Mouse (Mus musculus): Measurements from ENCODE around the gene Jmjd1c. TPM values are rescaled to one million over a fixed set of nuclear protein-coding genes. Genes with fewer than 3 reads are reported as not detected.

Gene Jmjd1c
- polyA plus RNA-seq, 1 experiment, result 6.2 TPM

- Histone ChIP-seq H3ac (ENCODE audit: control insufficient read depth, insufficient read length, low read depth) (no peak overlapping the region), H3K36me3 (ENCODE audit: control insufficient read depth, insufficient read depth) (no peaks in the 10 kb centered on the region), H3K4me3 (ENCODE audit: insufficient read depth, poor library complexity, severe bottlenecking) (no peak overlapping the region), H3K27me3 (ENCODE audit: control insufficient read depth, insufficient read depth, insufficient read length) (no peaks in the 10 kb centered on the region), H3K79me3 (ENCODE audit: low read depth) (peaks cover 15% of the 10 kb centered on the region), H3K79me2 (ENCODE audit: control insufficient read depth, insufficient read depth) (peaks cover 90% of the 10 kb centered on the region)
- TF ChIP-seq CTCF (IDR thresholded peaks at IDR 0.05; ENCODE audit: control insufficient read depth, insufficient read depth, insufficient read length), result no peak
- TF ChIP-seq CEBPB (IDR thresholded peaks at IDR 0.05; ENCODE audit: low read depth), result no peak
- TF ChIP-seq MYOD1 (IDR thresholded peaks at IDR 0.05; ENCODE audit: control insufficient read depth, insufficient read length, low read depth), result no peak
- no peak for TF ChIP-seq USF1 (IDR thresholded peaks at IDR 0.05; ENCODE audit: low read depth)
- TF ChIP-seq MAX (IDR thresholded peaks at IDR 0.05), result no peak
- TF ChIP-seq MYOG (IDR thresholded peaks at IDR 0.05; ENCODE audit: control insufficient read depth, extremely low read depth, insufficient read length), result no peak
- TF ChIP-seq FOSL1 (IDR thresholded peaks at IDR 0.05; ENCODE audit: insufficient read depth, low read length, poor library complexity, severe bottlenecking), result no peak
Observed at GRCm38 (mm10) chr10:67176031-67176430, 80.1 kb downstream of the Jmjd1c start.

- H3K27me3 ChIP-seq (ENCODE audit: control insufficient read depth, insufficient read depth, insufficient read length), result no peaks in the 10 kb centered on the region
- H3K36me3 ChIP-seq (ENCODE audit: control insufficient read depth, insufficient read depth), result no peaks in the 10 kb centered on the region
- H3K79me3 ChIP-seq (ENCODE audit: low read depth), result peaks cover 14% of the 10 kb centered on the region
- H3ac ChIP-seq (ENCODE audit: control insufficient read depth, insufficient read length, low read depth), result no peak overlapping the region
- TF ChIP-seq CEBPB (IDR thresholded peaks at IDR 0.05; ENCODE audit: low read depth), result no peak
- H3K79me2 ChIP-seq (ENCODE audit: control insufficient read depth, insufficient read depth), result peaks cover 91% of the 10 kb centered on the region
- no peak overlapping the region for H3K4me3 ChIP-seq (ENCODE audit: insufficient read depth, poor library complexity, severe bottlenecking)
Observed at GRCm38 (mm10) chr10:67176932-67177331, 81.0 kb downstream of the Jmjd1c start.

- Histone ChIP-seq H3K4me3 (ENCODE audit: insufficient read depth, poor library complexity, severe bottlenecking) (no peak overlapping the region), H3ac (ENCODE audit: control insufficient read depth, insufficient read length, low read depth) (no peak overlapping the region), H3K79me3 (ENCODE audit: low read depth) (peaks cover 12% of the 10 kb centered on the region), H3K79me2 (ENCODE audit: control insufficient read depth, insufficient read depth) (peaks cover 90% of the 10 kb centered on the region), H3K27me3 (ENCODE audit: control insufficient read depth, insufficient read depth, insufficient read length) (no peaks in the 10 kb centered on the region), H3K36me3 (ENCODE audit: control insufficient read depth, insufficient read depth) (no peaks in the 10 kb centered on the region)
- TF ChIP-seq CTCF (IDR thresholded peaks at IDR 0.05; ENCODE audit: control insufficient read depth, insufficient read depth, insufficient read length) (no peak), MYOG (IDR thresholded peaks at IDR 0.05; ENCODE audit: control insufficient read depth, extremely low read depth, insufficient read length) (no peak), MYOD1 (IDR thresholded peaks at IDR 0.05; ENCODE audit: control insufficient read depth, insufficient read length, low read depth) (no peak), FOSL1 (IDR thresholded peaks at IDR 0.05; ENCODE audit: insufficient read depth, low read length, poor library complexity, severe bottlenecking) (no peak), USF1 (IDR thresholded peaks at IDR 0.05; ENCODE audit: low read depth) (no peak), MAX (IDR thresholded peaks at IDR 0.05) (no peak)
Observed at GRCm38 (mm10) chr10:67177410-67177809, 81.5 kb downstream of the Jmjd1c start.

GRCm38 (mm10) chr10:67180021-67180420 is 84.1 kb downstream of the Jmjd1c start:
- Histone ChIP-seq H3K27me3 (ENCODE audit: control insufficient read depth, insufficient read depth, insufficient read length) (no peaks in the 10 kb centered on the region), H3K79me2 (ENCODE audit: control insufficient read depth, insufficient read depth) (peaks cover 98% of the 10 kb centered on the region), H3K4me3 (ENCODE audit: insufficient read depth, poor library complexity, severe bottlenecking) (no peak overlapping the region), H3ac (ENCODE audit: control insufficient read depth, insufficient read length, low read depth) (no peak overlapping the region), H3K79me3 (ENCODE audit: low read depth) (peaks cover 17% of the 10 kb centered on the region), H3K36me3 (ENCODE audit: control insufficient read depth, insufficient read depth) (no peaks in the 10 kb centered on the region)
- TF ChIP-seq MAX (IDR thresholded peaks at IDR 0.05), result no peak
- no peak for TF ChIP-seq USF1 (IDR thresholded peaks at IDR 0.05; ENCODE audit: low read depth)

- Histone ChIP-seq H3ac (ENCODE audit: control insufficient read depth, insufficient read length, low read depth) (no peak overlapping the region), H3K79me2 (ENCODE audit: control insufficient read depth, insufficient read depth) (peaks cover 94% of the 10 kb centered on the region), H3K36me3 (ENCODE audit: control insufficient read depth, insufficient read depth) (no peaks in the 10 kb centered on the region), H3K79me3 (ENCODE audit: low read depth) (peaks cover 17% of the 10 kb centered on the region), H3K27me3 (ENCODE audit: control insufficient read depth, insufficient read depth, insufficient read length) (no peaks in the 10 kb centered on the region), H3K4me3 (ENCODE audit: insufficient read depth, poor library complexity, severe bottlenecking) (no peak overlapping the region)
- TF ChIP-seq USF1 (IDR thresholded peaks at IDR 0.05; ENCODE audit: low read depth) (no peak), MYOD1 (IDR thresholded peaks at IDR 0.05; ENCODE audit: control insufficient read depth, insufficient read length, low read depth) (no peak), MAX (IDR thresholded peaks at IDR 0.05) (no peak), CEBPB (IDR thresholded peaks at IDR 0.05; ENCODE audit: low read depth) (no peak), MYOG (IDR thresholded peaks at IDR 0.05; ENCODE audit: control insufficient read depth, extremely low read depth, insufficient read length) (no peak), CTCF (IDR thresholded peaks at IDR 0.05; ENCODE audit: control insufficient read depth, insufficient read depth, insufficient read length) (no peak), FOSL1 (IDR thresholded peaks at IDR 0.05; ENCODE audit: insufficient read depth, low read length, poor library complexity, severe bottlenecking) (no peak)
Observed at GRCm38 (mm10) chr10:67180799-67181198, 84.9 kb downstream of the Jmjd1c start.

- H3K79me3 ChIP-seq (ENCODE audit: low read depth), result peaks cover 30% of the 10 kb centered on the region
Observed at GRCm38 (mm10) chr10:67182651-67183050, 86.7 kb downstream of the Jmjd1c start.

More at GRCm38 (mm10) chr10:67182651-67183050, 86.7 kb downstream of the Jmjd1c start:
- Histone ChIP-seq H3ac (ENCODE audit: control insufficient read depth, insufficient read length, low read depth) (no peak overlapping the region), H3K79me2 (ENCODE audit: control insufficient read depth, insufficient read depth) (peaks cover 94% of the 10 kb centered on the region), H3K27me3 (ENCODE audit: control insufficient read depth, insufficient read depth, insufficient read length) (no peaks in the 10 kb centered on the region), H3K4me3 (ENCODE audit: insufficient read depth, poor library complexity, severe bottlenecking) (no peak overlapping the region), H3K36me3 (ENCODE audit: control insufficient read depth, insufficient read depth) (no peaks in the 10 kb centered on the region)
- TF ChIP-seq MAX (IDR thresholded peaks at IDR 0.05) (no peak), MYOG (IDR thresholded peaks at IDR 0.05; ENCODE audit: control insufficient read depth, extremely low read depth, insufficient read length) (no peak), MYOD1 (IDR thresholded peaks at IDR 0.05; ENCODE audit: control insufficient read depth, insufficient read length, low read depth) (no peak), CTCF (IDR thresholded peaks at IDR 0.05; ENCODE audit: control insufficient read depth, insufficient read depth, insufficient read length) (no peak), CEBPB (IDR thresholded peaks at IDR 0.05; ENCODE audit: low read depth) (no peak), FOSL1 (IDR thresholded peaks at IDR 0.05; ENCODE audit: insufficient read depth, low read length, poor library complexity, severe bottlenecking) (no peak), USF1 (IDR thresholded peaks at IDR 0.05; ENCODE audit: low read depth) (no peak)
